Mouse (Mus musculus): Measurements from ENCODE around the gene Smarcc1.

GRCm38 (mm10) chr9:110081066-110081465 is 36.4 kb upstream of the Smarcc1 start:
- TF ChIP-seq CTCF (IDR thresholded peaks at IDR 0.05; ENCODE audit: low read depth) (no peak), EP300 (IDR thresholded peaks at IDR 0.05; ENCODE audit: low read depth) (no peak)
